Comparison of ENCODE assay signal across 9 mouse cellular contexts in genomic region chr14:119012607-119013431, GRCm38 (mm10).
DNase-seq lines count a peak whose midpoint lies in the region; ATAC-seq and TF ChIP-seq lines count a peak whose summit lies in the region.
"Had no signal": no experiment of that assay in that cellular context is flagged by ENCODE, and none has a peak within 500 bp of the region (broad histone marks: within the 10 kb centered on the region; RNA-seq: fewer than 3 reads in every experiment).

No protein-coding gene starts in this region.

- no peak for TF ChIP-seq CTCF in CH12.LX (conservative IDR thresholded peaks at IDR 0.05 in 1 of 2, IDR thresholded peaks at IDR 0.05 in 1 of 2; ENCODE audit: low read depth in 2 of 2, low read length in 2 of 2)
- no peak; the same call in 1 of the 2 replicates for TF ChIP-seq CTCF in left cerebral cortex, adult 2 months (IDR thresholded peaks at IDR 0.05)

- peak; percentile 92 for ATAC-seq in hindbrain, embryonic 14.5 days (ENCODE audit: low FRiP score)
- peak; percentile 79 for ATAC-seq in midbrain, embryonic 11.5 days (ENCODE audit: low FRiP score)

- no peaks in the 10 kb centered on the region for H3K36me3 ChIP-seq in CH12.LX (replicated peaks in 1 of 2; ENCODE audit: control insufficient read depth in 1 of 2, insufficient read depth in 1 of 2, low read length in 1 of 2)
- peaks cover 48% of the 10 kb centered on the region for H3K36me3 ChIP-seq in forebrain, embryonic 10.5 days (replicated peaks)
- H3K36me3 ChIP-seq in hindbrain, embryonic 14.5 days (replicated peaks; ENCODE audit: control insufficient read depth, insufficient read depth), result no peaks in the 10 kb centered on the region; the same call in none of the 2 replicates
- H3K36me3 ChIP-seq in midbrain, embryonic 11.5 days (ENCODE audit: control insufficient read depth, insufficient read depth, low read length), result peaks cover 2% of the 10 kb centered on the region; the same call in 1 of the 2 replicates
- H3K36me3 ChIP-seq in splenic B cell, adult 2 months (ENCODE audit: control insufficient read depth, insufficient read depth, low read length, poor library complexity, severe bottlenecking), result no peaks in the 10 kb centered on the region

- 70% methylated on average over 23 of the region's 23 CpGs for WGBS in forebrain, embryonic 10.5 days
- 48% methylated on average over 23 of the region's 23 CpGs for WGBS in hindbrain, embryonic 14.5 days
- 65% methylated on average over 23 of the region's 23 CpGs for WGBS in midbrain, embryonic 11.5 days

- H3K4me3 ChIP-seq in CH12.LX (replicated peaks in 1 of 3; ENCODE audit: low read depth in 2 of 3, low read length in 2 of 3, poor library complexity in 1 of 3), result peak overlapping the region in 1 of 3 experiments; percentile 2
- H3K4me3 ChIP-seq in forebrain, embryonic 10.5 days, result peak overlapping the region; percentile 22; the same call in 1 of the 2 replicates
- 0 out of 2 replicates have a peak overlapping the region, but pooled peaks have one; percentile 15 for H3K4me3 ChIP-seq in hindbrain, embryonic 14.5 days (replicated peaks; ENCODE audit: low read length)
- H3K4me3 ChIP-seq in left cerebral cortex, adult 2 months, result peak overlapping the region; percentile 18
- no peak overlapping the region for H3K4me3 ChIP-seq in midbrain, embryonic 11.5 days (ENCODE audit: low read depth, low read length)
- H3K4me3 ChIP-seq: myocyte had no signal

- TF ChIP-seq EP300 in CH12.LX (IDR thresholded peaks at IDR 0.05; ENCODE audit: low read length), result no peak

- H3K4me2 ChIP-seq in CH12.LX (ENCODE audit: insufficient read depth, low read depth, poor library complexity, severe bottlenecking), result peak overlapping the region; percentile 43; the same call in 1 of the 2 replicates
- peak overlapping the region; percentile 41 for H3K4me2 ChIP-seq in hindbrain, embryonic 14.5 days (replicated peaks)
- H3K4me2 ChIP-seq in midbrain, embryonic 11.5 days, result peak overlapping the region; percentile 8; the same call in 1 of the 2 replicates

- DNase-seq in CH12.LX (ENCODE audit: extremely low read depth), result peak; percentile 33
- peak; percentile 95 for DNase-seq in brain, adult 2 months (ENCODE audit: low read depth, low spot score)
- DNase-seq in forebrain, embryonic 10.5 days (ENCODE audit: extremely low spot score, low spot score), result peak; percentile 41
- DNase-seq in hindbrain, embryonic 14.5 days (ENCODE audit: low spot score), result peak; percentile 84
- peak; percentile 69 to 78 for DNase-seq in left cerebral cortex, adult 2 months (ENCODE audit: extremely low spot score in 1 of 2, low spot score in 2 of 2)
- DNase-seq in midbrain, embryonic 11.5 days (ENCODE audit: low spot score, missing footprints), result peak; percentile 84
- peak; percentile 67 for DNase-seq in splenic B cell, adult 2 months (ENCODE audit: low read depth, low spot score)
- DNase-seq in spleen, adult 12 weeks (ENCODE audit: low spot score), result no peak

- no peaks in the 10 kb centered on the region for H3K9me3 ChIP-seq in CH12.LX (replicated peaks; ENCODE audit: low read length)
- no peaks in the 10 kb centered on the region for H3K9me3 ChIP-seq in forebrain, embryonic 10.5 days
- H3K9me3 ChIP-seq in hindbrain, embryonic 14.5 days (ENCODE audit: control insufficient read depth, low read length), result no peaks in the 10 kb centered on the region
- H3K9me3 ChIP-seq in midbrain, embryonic 11.5 days (ENCODE audit: control insufficient read depth, low read length), result no peaks in the 10 kb centered on the region

- no peak for TF ChIP-seq RAD21 in CH12.LX (IDR thresholded peaks at IDR 0.05; ENCODE audit: low read depth, low read length)

- no peaks in the 10 kb centered on the region for H3K79me2 ChIP-seq in CH12.LX (replicated peaks; ENCODE audit: control insufficient read depth, extremely low read depth, insufficient read depth, poor library complexity, severe bottlenecking)

- intact Hi-C loops in left cerebral cortex, adult 2 months (cut with DNase I), result no loop called here

- H3K4me1 ChIP-seq in CH12.LX (ENCODE audit: control insufficient read depth in 1 of 2, insufficient read depth in 2 of 2), result peaks cover 0 to 9% of the 10 kb centered on the region in 2 experiments; a peak in 1 of 4 replicates
- H3K4me1 ChIP-seq in forebrain, embryonic 10.5 days, result peaks cover 10% of the 10 kb centered on the region
- no peaks in the 10 kb centered on the region for H3K4me1 ChIP-seq in hindbrain, embryonic 14.5 days (replicated peaks; ENCODE audit: control insufficient read depth, insufficient read depth, low read length)
- H3K4me1 ChIP-seq in midbrain, embryonic 11.5 days (ENCODE audit: control insufficient read depth, insufficient read depth, low read length), result no peaks in the 10 kb centered on the region

- H3K27ac ChIP-seq in CH12.LX (ENCODE audit: insufficient read depth, low read depth), result no peak overlapping the region
- peak overlapping the region; percentile 32; the same call in 1 of the 2 replicates for H3K27ac ChIP-seq in forebrain, embryonic 10.5 days
- H3K27ac ChIP-seq in hindbrain, embryonic 14.5 days, result peak overlapping the region; percentile 84
- peak overlapping the region; percentile 80 for H3K27ac ChIP-seq in left cerebral cortex, adult 2 months
- no peak overlapping the region for H3K27ac ChIP-seq in midbrain, embryonic 11.5 days (ENCODE audit: low read depth, low read length)

- peaks cover 13% of the 10 kb centered on the region for H3K27me3 ChIP-seq in CH12.LX (replicated peaks)
- no peaks in the 10 kb centered on the region for H3K27me3 ChIP-seq in forebrain, embryonic 10.5 days (ENCODE audit: poor library complexity, severe bottlenecking)
- H3K27me3 ChIP-seq in hindbrain, embryonic 14.5 days (ENCODE audit: control insufficient read depth, insufficient read depth, low read length), result no peaks in the 10 kb centered on the region
- H3K27me3 ChIP-seq in midbrain, embryonic 11.5 days (ENCODE audit: control insufficient read depth, insufficient read depth, low read length), result no peaks in the 10 kb centered on the region
- H3K27me3 ChIP-seq in splenic B cell, adult 2 months (ENCODE audit: control insufficient read depth, insufficient read depth, low read length, poor library complexity, severe bottlenecking), result no peaks in the 10 kb centered on the region

- no peak for TF ChIP-seq POLR2A in CH12.LX (IDR thresholded peaks at IDR 0.05; ENCODE audit: low read depth, low read length)

- no peak overlapping the region for H3K9ac ChIP-seq in CH12.LX (ENCODE audit: insufficient read depth, low read depth)
- 0 out of 2 replicates have a peak overlapping the region, but pooled peaks have one; percentile 31 for H3K9ac ChIP-seq in hindbrain, embryonic 14.5 days
- no peak overlapping the region for H3K9ac ChIP-seq in midbrain, embryonic 11.5 days (ENCODE audit: low read length)

- in situ Hi-C loops in CH12.LX (cut with MboI; ENCODE audit: low pct_ligation_motif_present, low pct_unique_long_range_greater_than_20kb, low sequenced_read_pairs), result no loop called here

- dilution Hi-C loops in CH12.LX (cut with MboI; ENCODE audit: extremely low pct_ligation_motif_present, extremely low pct_unique_long_range_greater_than_20kb, low sequenced_read_pairs), result no loop called here

TF ChIP-seq in CH12.LX, 34 proteins besides CTCF, POLR2A, EP300 and RAD21:
- peak; percentile 91 for TF ChIP-seq NRF1 (IDR thresholded peaks at IDR 0.05; ENCODE audit: low read depth, low read length)
- no peak for TF ChIP-seq ZNF384 (IDR thresholded peaks at IDR 0.05; ENCODE audit: low read depth, low read length)

Comparison
In these comparisons a context has a peak if more than half of its experiments do, and no peak if none do; other contexts are left out.
1. H3K27ac ChIP-seq: peak in forebrain, embryonic 10.5 days (single experiment), hindbrain, embryonic 14.5 days (single experiment) and left cerebral cortex, adult 2 months (single experiment); none in CH12.LX (single experiment) and midbrain, embryonic 11.5 days (single experiment).
2. Peak in every context shown above with its lines, with median percentiles within 50 percentile points of each other: H3K4me2 ChIP-seq.